Mouse (Mus musculus): ENCODE measurements at regions not wholly inside any gene's neighbourhood (a gene's known extent, or its start where the extent isn't known, plus 50 kb on each side); places are given as distances from the start of the nearest gene placed in this dataset.

DNA sequence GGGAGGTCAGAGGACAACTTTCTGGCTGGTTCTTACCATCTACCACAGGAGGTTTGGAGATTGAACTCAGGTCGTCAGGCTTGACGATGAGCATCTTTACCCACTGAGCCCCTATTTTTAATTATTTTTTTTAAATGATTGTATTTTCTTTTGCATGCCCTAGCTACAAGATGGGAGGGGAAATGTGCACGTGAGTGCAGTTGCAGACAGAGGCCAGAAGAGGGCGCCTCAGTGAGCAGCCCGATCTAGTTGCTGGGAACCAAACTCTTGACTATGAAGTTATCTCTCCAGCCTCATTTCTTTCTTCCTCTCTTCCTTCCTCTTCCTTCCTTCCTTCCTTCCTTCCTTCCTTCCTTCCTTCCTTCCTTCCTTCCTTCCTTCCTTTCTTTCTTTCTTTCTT, 537.3 kb upstream of the Adam5 start:
- WGBS: 85% methylated on average over 5 of the region's 5 CpGs
- no peak overlapping the region for H3K4me2 ChIP-seq (replicated peaks)
- no peak overlapping the region for H3K9ac ChIP-seq
- H3K9me3 ChIP-seq: 0 out of 2 replicates have a peak, but pooled peaks cover 3% of the 10 kb centered on the region
- no peak overlapping the region for H3K27ac ChIP-seq
- no peaks in the 10 kb centered on the region for H3K36me3 ChIP-seq
- no peaks in the 10 kb centered on the region for H3K27me3 ChIP-seq (replicated peaks)
- H3K4me1 ChIP-seq: no peaks in the 10 kb centered on the region
- H3K4me3 ChIP-seq: no peak overlapping the region
- no peak for ATAC-seq (ENCODE audit: low FRiP score, low read depth)

GRCm38 (mm10) chr8:25358539-25359165, 534.5 kb upstream of the Adam5 start:
- Histone ChIP-seq H3K27me3 (replicated peaks) (0 out of 2 replicates have a peak, but pooled peaks cover 3% of the 10 kb centered on the region), H3K4me2 (replicated peaks) (no peak overlapping the region), H3K4me3 (no peak overlapping the region), H3K27ac (no peak overlapping the region), H3K9ac (no peak overlapping the region), H3K9me3 (0 out of 2 replicates have a peak, but pooled peaks cover 3% of the 10 kb centered on the region), H3K36me3 (no peaks in the 10 kb centered on the region), H3K4me1 (peaks cover 8% of the 10 kb centered on the region; the same call in 1 of the 2 replicates)
- 89% methylated on average over 12 of the region's 12 CpGs for WGBS
- ATAC-seq (ENCODE audit: low FRiP score, low read depth): no peak

DNA sequence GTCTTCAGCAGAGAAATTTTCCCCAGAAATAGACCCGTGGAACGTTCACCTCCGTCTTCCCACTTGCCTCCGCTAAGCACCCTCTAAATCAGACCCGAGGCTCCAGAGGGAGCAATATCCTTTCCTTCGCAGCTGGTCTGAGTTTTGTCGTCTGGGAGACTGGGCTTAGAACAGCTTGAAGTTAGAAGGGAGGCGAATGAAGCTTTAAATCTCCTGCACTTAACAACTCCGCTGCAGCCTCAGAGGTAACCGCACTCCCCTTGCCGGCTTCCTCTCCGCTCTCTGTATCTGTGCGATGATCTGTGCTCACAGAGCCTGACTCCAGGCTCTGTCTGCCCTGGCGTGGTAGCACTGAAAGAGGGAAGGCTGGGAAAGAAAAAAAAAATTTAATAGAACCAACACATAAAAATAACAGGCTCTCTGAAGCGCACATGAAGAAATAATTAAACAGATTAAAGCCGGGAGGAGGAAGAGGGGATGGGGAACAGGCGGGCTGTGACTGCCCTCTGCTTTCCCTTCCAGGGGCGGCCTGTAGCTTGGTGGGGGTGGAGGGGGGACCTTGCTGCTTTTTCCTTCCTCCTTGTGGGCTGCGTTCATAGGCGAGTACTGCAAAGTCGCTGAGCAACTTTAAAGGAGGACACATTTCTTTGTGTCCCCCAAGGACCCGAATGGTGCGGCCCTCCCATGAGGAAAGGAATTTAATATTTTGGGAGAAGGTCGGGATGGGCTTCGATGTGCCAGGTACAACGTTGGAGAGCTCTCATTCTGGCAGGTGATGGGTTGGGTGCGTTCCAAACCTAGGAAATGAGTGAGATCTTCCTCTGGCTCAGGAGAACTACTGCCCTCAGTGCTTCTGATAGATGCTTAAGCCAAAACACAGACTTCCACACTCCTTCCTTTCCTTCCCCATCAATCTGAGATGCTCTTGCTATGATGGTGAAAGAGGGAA, 529.9 kb upstream of the Adam5 start:
- Histone ChIP-seq H3K4me2 (replicated peaks) (peak overlapping the region; percentile 49), H3K36me3 (no peaks in the 10 kb centered on the region), H3K9ac (no peak overlapping the region), H3K9me3 (0 out of 2 replicates have a peak, but pooled peaks cover 3% of the 10 kb centered on the region), H3K4me1 (peaks cover 9% of the 10 kb centered on the region; the same call in 1 of the 2 replicates), H3K27me3 (replicated peaks) (0 out of 2 replicates have a peak, but pooled peaks cover 3% of the 10 kb centered on the region), H3K27ac (no peak overlapping the region), H3K4me3 (peak overlapping the region; percentile 7; the same call in 1 of the 2 replicates)
- 12% methylated on average over 27 of the region's 27 CpGs for WGBS
- ATAC-seq (ENCODE audit: low FRiP score, low read depth): no peak

GRCm38 (mm10) chr8:25353405-25353804, 529.2 kb upstream of the Adam5 start:
- H3K27ac ChIP-seq: no peak overlapping the region
- WGBS: 47% methylated on average over 7 of the region's 7 CpGs
- peaks cover 9% of the 10 kb centered on the region; the same call in 1 of the 2 replicates for H3K4me1 ChIP-seq
- no peak for ATAC-seq (ENCODE audit: low FRiP score, low read depth)
- no peak overlapping the region for H3K9ac ChIP-seq
- H3K4me2 ChIP-seq (replicated peaks): peak overlapping the region; percentile 49
- no peak overlapping the region for H3K4me3 ChIP-seq
- H3K27me3 ChIP-seq (replicated peaks): 0 out of 2 replicates have a peak, but pooled peaks cover 3% of the 10 kb centered on the region
- H3K36me3 ChIP-seq: no peaks in the 10 kb centered on the region
- H3K9me3 ChIP-seq: 0 out of 2 replicates have a peak, but pooled peaks cover 3% of the 10 kb centered on the region

- Histone ChIP-seq H3K4me1 (no peaks in the 10 kb centered on the region), H3K36me3 (no peaks in the 10 kb centered on the region), H3K27me3 (replicated peaks) (no peaks in the 10 kb centered on the region), H3K9ac (no peak overlapping the region), H3K27ac (no peak overlapping the region), H3K4me3 (no peak overlapping the region), H3K9me3 (no peaks in the 10 kb centered on the region), H3K4me2 (replicated peaks) (no peak overlapping the region)
- WGBS: 87% methylated on average over 10 of the region's 10 CpGs
- ATAC-seq (ENCODE audit: low FRiP score, low read depth): no peak
Observed at GRCm38 (mm10) chr8:25348003-25348683, 524.0 kb upstream of the Adam5 start.

DNA sequence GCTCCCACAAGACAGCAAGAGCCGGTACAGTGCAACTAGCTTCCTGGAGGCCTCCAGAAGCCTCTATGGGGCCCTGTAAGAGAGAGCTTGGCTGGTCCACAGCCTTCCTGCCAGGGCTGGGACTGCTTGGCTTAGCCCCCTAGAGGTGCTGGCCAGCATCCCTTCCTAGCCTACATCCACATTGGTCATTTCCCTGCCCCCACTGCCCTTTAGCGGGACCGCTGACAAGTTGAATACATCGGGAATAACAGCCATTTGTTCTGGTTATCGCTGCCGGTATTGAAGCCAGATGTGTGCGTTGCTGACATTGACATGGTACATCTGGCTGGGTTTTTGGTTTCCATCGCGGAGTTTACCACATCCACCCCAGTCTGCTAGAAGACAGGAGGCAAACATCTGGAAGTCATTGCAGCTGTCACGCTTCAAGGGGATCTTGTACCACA, 519.0 kb upstream of the Adam5 start:
- no peaks in the 10 kb centered on the region for H3K4me1 ChIP-seq

GRCm38 (mm10) chr8:25342501-25342900, 518.3 kb upstream of the Adam5 start:
- H3K4me1 ChIP-seq: no peaks in the 10 kb centered on the region
- ATAC-seq (ENCODE audit: low FRiP score, low read depth): no peak
- H3K4me3 ChIP-seq: no peak overlapping the region
- H3K9me3 ChIP-seq: no peaks in the 10 kb centered on the region
- H3K27ac ChIP-seq: no peak overlapping the region
- H3K9ac ChIP-seq: no peak overlapping the region
- H3K27me3 ChIP-seq (replicated peaks): no peaks in the 10 kb centered on the region
- H3K36me3 ChIP-seq: no peaks in the 10 kb centered on the region
- H3K4me2 ChIP-seq (replicated peaks): no peak overlapping the region
- WGBS: 94% methylated on average over 5 of the region's 5 CpGs

More for the DNA sequence above, 519.0 kb upstream of the Adam5 start:
- Histone ChIP-seq H3K4me2 (replicated peaks) (no peak overlapping the region), H3K27ac (no peak overlapping the region), H3K9me3 (no peaks in the 10 kb centered on the region), H3K9ac (no peak overlapping the region), H3K4me3 (no peak overlapping the region), H3K36me3 (no peaks in the 10 kb centered on the region), H3K27me3 (replicated peaks) (no peaks in the 10 kb centered on the region)
- no peak for ATAC-seq (ENCODE audit: low FRiP score, low read depth)
- 74% methylated on average over 10 of the region's 10 CpGs for WGBS

DNA sequence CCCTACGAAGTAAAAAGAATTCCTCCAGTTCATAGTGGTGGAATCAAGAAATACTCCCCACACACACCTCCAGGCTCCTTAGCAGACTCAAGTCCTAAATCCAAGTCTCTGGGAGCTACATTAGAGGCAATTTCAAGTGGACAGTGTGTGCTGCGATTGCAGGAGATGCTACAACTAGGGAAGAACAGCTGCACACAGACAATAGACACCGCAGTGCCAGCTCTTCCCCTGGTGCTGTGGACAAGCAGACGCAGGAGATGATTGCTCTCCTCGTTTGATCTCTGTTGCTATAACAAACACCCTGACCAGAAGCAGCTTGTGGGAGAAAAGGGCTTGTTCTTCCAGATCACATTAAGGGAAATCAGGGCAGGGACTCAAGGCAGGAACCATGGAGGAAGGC, 517.1 kb upstream of the Adam5 start:
- Histone ChIP-seq H3K9me3 (no peaks in the 10 kb centered on the region), H3K9ac (no peak overlapping the region), H3K4me2 (replicated peaks) (no peak overlapping the region), H3K36me3 (no peaks in the 10 kb centered on the region), H3K27me3 (replicated peaks) (no peaks in the 10 kb centered on the region), H3K4me1 (no peaks in the 10 kb centered on the region), H3K27ac (no peak overlapping the region), H3K4me3 (no peak overlapping the region)
- ATAC-seq (ENCODE audit: low FRiP score, low read depth): no peak
- WGBS: 52% methylated on average over 5 of the region's 5 CpGs

DNA sequence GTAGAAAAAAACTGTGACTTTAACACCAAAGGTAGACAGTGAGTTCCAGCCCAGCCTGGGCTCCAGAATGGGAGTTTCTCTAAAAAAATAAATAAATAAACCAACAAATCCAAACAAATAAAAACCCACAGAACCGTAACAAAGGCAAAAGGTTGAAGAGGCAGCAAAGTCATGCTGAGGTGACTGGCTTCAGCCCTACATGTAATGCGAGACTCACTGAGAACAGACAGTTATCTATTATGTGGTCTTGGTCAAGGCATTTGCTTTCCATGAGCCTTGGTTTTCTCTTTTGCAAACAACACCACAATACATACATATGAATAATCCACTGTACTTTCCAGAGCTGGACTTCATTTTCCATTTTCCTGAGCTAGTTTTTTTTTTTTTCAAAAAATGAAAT, 516.6 kb upstream of the Adam5 start:
- Histone ChIP-seq H3K9me3 (no peaks in the 10 kb centered on the region), H3K4me1 (no peaks in the 10 kb centered on the region), H3K4me3 (no peak overlapping the region), H3K27ac (no peak overlapping the region), H3K9ac (no peak overlapping the region), H3K4me2 (replicated peaks) (no peak overlapping the region), H3K27me3 (replicated peaks) (no peaks in the 10 kb centered on the region), H3K36me3 (no peaks in the 10 kb centered on the region)
- 72% methylated on average over 2 of the region's 2 CpGs for WGBS
- ATAC-seq (ENCODE audit: low FRiP score, low read depth): no peak

DNA sequence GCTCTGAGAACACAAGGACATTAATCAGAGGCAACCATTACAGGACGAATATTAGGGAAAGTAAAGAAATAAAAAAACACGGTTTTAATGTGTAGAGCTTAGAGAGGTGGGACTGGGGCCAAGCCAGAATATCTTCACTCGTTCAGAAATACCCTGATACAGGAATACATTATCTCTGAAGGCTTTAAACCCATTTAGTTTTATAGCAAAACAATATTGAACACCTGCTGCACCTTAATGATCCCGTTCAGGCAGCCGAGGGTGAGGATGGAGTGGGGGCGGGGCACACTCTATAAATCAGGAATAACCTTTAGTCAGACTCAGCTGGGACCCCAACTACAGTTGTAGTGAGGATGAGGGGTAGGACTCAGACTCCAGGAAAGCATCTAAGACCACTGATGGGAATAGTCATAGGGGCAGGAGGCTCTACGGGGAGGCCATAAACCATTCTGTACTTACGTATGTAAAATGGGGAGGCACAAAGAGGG, 508.0 kb upstream of the Adam5 start:
- H3K36me3 ChIP-seq: no peaks in the 10 kb centered on the region
- no peaks in the 10 kb centered on the region for H3K9me3 ChIP-seq
- ATAC-seq (ENCODE audit: low FRiP score, low read depth): peak; percentile 49
- 0 out of 2 replicates have a peak overlapping the region, but pooled peaks have one; percentile 7 for H3K4me2 ChIP-seq (replicated peaks)
- H3K9ac ChIP-seq: no peak overlapping the region
- peaks cover 32% of the 10 kb centered on the region for H3K4me1 ChIP-seq
- 21% methylated on average over 8 of the region's 8 CpGs for WGBS
- no peaks in the 10 kb centered on the region for H3K27me3 ChIP-seq (replicated peaks)
- H3K27ac ChIP-seq: no peak overlapping the region
- no peak overlapping the region for H3K4me3 ChIP-seq

DNA sequence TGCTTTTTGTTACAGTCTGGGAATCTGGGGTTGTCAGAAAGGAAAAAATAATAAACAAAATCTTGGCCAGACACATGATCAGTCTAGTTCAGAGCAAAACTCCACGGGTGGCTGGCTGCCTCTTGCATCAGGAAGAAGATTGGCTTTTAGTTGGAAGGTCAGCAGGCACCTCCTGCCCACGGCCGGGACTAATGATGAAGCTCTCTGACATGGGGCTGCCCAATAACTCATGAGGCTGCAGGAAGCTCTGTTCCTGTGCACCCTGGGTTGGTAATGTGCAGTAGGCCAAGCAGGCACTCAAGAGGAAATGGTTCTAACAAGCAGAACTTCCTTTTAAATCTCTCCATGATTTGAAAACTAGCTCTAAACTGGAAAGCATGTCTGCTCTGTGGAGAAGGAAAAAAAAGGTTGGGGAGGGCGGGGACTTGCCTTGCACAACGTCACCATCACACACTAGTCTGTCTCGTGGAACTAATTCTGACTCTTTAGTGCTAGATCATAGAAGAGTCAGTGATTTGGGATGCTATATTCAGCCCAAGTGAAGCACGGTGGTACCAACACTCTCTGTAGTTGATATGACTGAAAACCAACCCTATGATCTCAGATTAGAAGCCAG, 507.1 kb upstream of the Adam5 start:
- no peaks in the 10 kb centered on the region for H3K9me3 ChIP-seq
- no peak overlapping the region for H3K4me3 ChIP-seq
- no peaks in the 10 kb centered on the region for H3K27me3 ChIP-seq (replicated peaks)
- no peaks in the 10 kb centered on the region for H3K36me3 ChIP-seq
- no peak overlapping the region for H3K4me2 ChIP-seq (replicated peaks)
- ATAC-seq (ENCODE audit: low FRiP score, low read depth): peak; percentile 42; the same call in 1 of the 2 replicates
- no peak overlapping the region for H3K9ac ChIP-seq
- H3K4me1 ChIP-seq: peaks cover 32% of the 10 kb centered on the region
- no peak overlapping the region for H3K27ac ChIP-seq
- WGBS: 58% methylated on average over 7 of the region's 7 CpGs
